Mouse (Mus musculus): ENCODE measurements around the gene Snx21.

DNA sequence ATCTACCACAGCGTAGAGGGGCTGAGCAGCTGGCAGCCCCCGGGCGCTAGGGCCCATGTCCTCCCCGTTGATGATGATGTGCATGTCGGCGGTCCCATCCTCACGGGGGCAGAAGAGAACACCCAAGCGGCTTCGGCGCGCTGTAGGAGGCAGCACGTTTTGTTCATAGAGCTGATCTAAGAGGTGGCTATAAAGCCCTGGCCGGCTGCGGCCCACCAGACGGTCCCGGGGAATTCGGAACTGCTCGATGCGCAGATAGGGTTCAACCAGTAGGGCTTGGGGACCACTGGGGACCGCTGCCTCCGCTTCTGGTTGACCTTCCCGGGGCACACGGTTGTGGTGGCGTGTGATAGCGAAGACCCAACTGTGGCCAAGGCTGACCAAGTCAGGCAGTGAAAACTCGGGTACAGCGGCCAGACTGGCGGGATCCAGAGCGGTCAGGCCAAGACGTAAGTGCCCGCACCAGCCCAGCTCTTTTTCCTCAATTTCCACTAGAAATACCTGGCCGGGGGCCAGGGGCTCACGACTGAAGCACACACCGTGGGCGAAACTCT is 47.2 kb downstream of the Snx21 start, which contains the start of gene Ctsa:
- TF ChIP-seq GATA1 (IDR thresholded peaks at IDR 0.05; ENCODE audit: low read length), result no peak
- no peak for TF ChIP-seq TAL1 (IDR thresholded peaks at IDR 0.05; ENCODE audit: low read length)

Measured in erythroblast, embryonic 14.5 days (primary cell).